In genomic region chr4:65589780-65590179, GRCm38 (mm10) we compare ENCODE assay signal across 9 mouse cellular contexts. TPM values are rescaled to one million over a fixed set of nuclear protein-coding genes. Genes with fewer than 3 reads are reported as not detected.
DNase-seq lines count a peak whose midpoint lies in the region; ATAC-seq and TF ChIP-seq lines count a peak whose summit lies in the region.
"Had no signal": no experiment of that assay in that cellular context is flagged by ENCODE, and none has a peak within 500 bp of the region (broad histone marks: within the 10 kb centered on the region; RNA-seq: fewer than 3 reads in every experiment).

No protein-coding gene starts in this region.

- no peaks in the 10 kb centered on the region for H3K27me3 ChIP-seq in heart, postnatal 0 days (ENCODE audit: control insufficient read depth, insufficient read depth, low read length)
- H3K27me3 ChIP-seq in limb, embryonic 10.5 days (ENCODE audit: low read depth, poor library complexity, severe bottlenecking): no peaks in the 10 kb centered on the region
- H3K27me3 ChIP-seq in neural tube, embryonic 11.5 days (ENCODE audit: control insufficient read depth, insufficient read depth, low read length): no peaks in the 10 kb centered on the region
- H3K27me3 ChIP-seq: heart, embryonic 13.5 days had no signal

- DNase-seq in adrenal gland, postnatal 14 days: peak; percentile 38
- DNase-seq in adrenal gland, postnatal 25 days: no peak
- DNase-seq in 3T3-L1 (ENCODE audit: low read depth, low spot score): peak; percentile 86
- peak; percentile 50 to 73 for DNase-seq in cerebellum, postnatal 14 days
- DNase-seq in heart, postnatal 0 days (ENCODE audit: low spot score): peak; percentile 75
- peak; percentile 55 for DNase-seq in limb, embryonic 10.5 days (ENCODE audit: low spot score)
- peak; percentile 58 for DNase-seq in neural tube, embryonic 11.5 days (ENCODE audit: low spot score)
- DNase-seq in frontal cortex, postnatal 10 days (ENCODE audit: low spot score in 2 of 2): no peak

- TF ChIP-seq CTCF in heart, postnatal 0 days (IDR thresholded peaks at IDR 0.05; ENCODE audit: low read depth): peak; percentile 83

- ATAC-seq in heart, postnatal 0 days (ENCODE audit: insufficient read depth, low read depth): peak; percentile 44; the same call in 1 of the 2 replicates
- peak; percentile 67; the same call in 1 of the 2 replicates for ATAC-seq in neural tube, embryonic 11.5 days (ENCODE audit: insufficient read depth, low FRiP score, low TSS enrichment)

- no peak for TF ChIP-seq EP300 in heart, postnatal 0 days (IDR thresholded peaks at IDR 0.05; ENCODE audit: low read depth)

- H3K9me3 ChIP-seq in heart, postnatal 0 days (replicated peaks; ENCODE audit: control insufficient read depth, low read length): no peaks in the 10 kb centered on the region
- H3K9me3 ChIP-seq in limb, embryonic 10.5 days (replicated peaks): no peaks in the 10 kb centered on the region
- no peaks in the 10 kb centered on the region for H3K9me3 ChIP-seq in neural tube, embryonic 11.5 days (ENCODE audit: control insufficient read depth, low read length)
- H3K9me3 ChIP-seq: heart, embryonic 13.5 days had no signal

- H3K9ac ChIP-seq in heart, postnatal 0 days (replicated peaks; ENCODE audit: low read depth, low read length): no peak overlapping the region
- H3K9ac ChIP-seq in neural tube, embryonic 11.5 days (ENCODE audit: low read length): no peak overlapping the region
- H3K9ac ChIP-seq: heart, embryonic 13.5 days had no signal

- no peak overlapping the region for H3K4me3 ChIP-seq in heart, postnatal 0 days (ENCODE audit: low read depth, low read length)
- H3K4me3 ChIP-seq in limb, embryonic 10.5 days: no peak overlapping the region
- no peak overlapping the region for H3K4me3 ChIP-seq in neural tube, embryonic 11.5 days (ENCODE audit: low read depth, low read length)
- H3K4me3 ChIP-seq: heart, embryonic 13.5 days had no signal

- peaks cover 3% of the 10 kb centered on the region; the same call in 1 of the 2 replicates for H3K4me1 ChIP-seq in heart, postnatal 0 days (ENCODE audit: control insufficient read depth, insufficient read depth)
- peaks cover 5% of the 10 kb centered on the region; the same call in 1 of the 2 replicates for H3K4me1 ChIP-seq in limb, embryonic 10.5 days
- H3K4me1 ChIP-seq in neural tube, embryonic 11.5 days (ENCODE audit: control insufficient read depth, insufficient read depth, low read length): no peaks in the 10 kb centered on the region

- H3K27ac ChIP-seq in heart, postnatal 0 days (ENCODE audit: low read depth): no peak overlapping the region
- no peak overlapping the region for H3K27ac ChIP-seq in limb, embryonic 10.5 days
- H3K27ac ChIP-seq in neural tube, embryonic 11.5 days (ENCODE audit: low read depth, low read length): no peak overlapping the region
- H3K27ac ChIP-seq: heart, embryonic 13.5 days had no signal

- no peaks in the 10 kb centered on the region for H3K36me3 ChIP-seq in heart, postnatal 0 days (replicated peaks; ENCODE audit: control insufficient read depth, insufficient read depth, low read length)
- H3K36me3 ChIP-seq in limb, embryonic 10.5 days: no peaks in the 10 kb centered on the region
- no peaks in the 10 kb centered on the region for H3K36me3 ChIP-seq in neural tube, embryonic 11.5 days (ENCODE audit: control insufficient read depth, insufficient read depth, low read length)
- H3K36me3 ChIP-seq: heart, embryonic 13.5 days had no signal

- no peak overlapping the region for H3K4me2 ChIP-seq in heart, postnatal 0 days (ENCODE audit: low read depth, low read length)
- H3K4me2 ChIP-seq in neural tube, embryonic 11.5 days (ENCODE audit: low read depth): no peak overlapping the region
- H3K4me2 ChIP-seq: heart, embryonic 13.5 days had no signal

RNA-seq across cellular contexts. Expression of gene Trim32, which starts 15.0 kb away (rescaled TPM):
- total RNA-seq in adrenal gland, postnatal 14 days (2021): 21.4 and 25.5 TPM in 2 replicates
- total RNA-seq in adrenal gland, postnatal 25 days (2021): 25.0 and 34.5 TPM in 2 replicates
- 29.0 and 40.0 TPM in 2 replicates for total RNA-seq in heart, postnatal 0 days (2014; rRNA removed; ENCODE audit: low replicate concordance)
- 15.0 and 16.2 TPM in 2 replicates for polyA plus RNA-seq in heart, postnatal 0 days (2015; fragmentation: Nextera tagmentation; extraction: Ambion mirVana)
- 61.3 and 64.1 TPM in 2 replicates for polyA plus RNA-seq in limb, embryonic 10.5 days (2016; fragmentation: Nextera tagmentation; extraction: Ambion mirVana)
- polyA plus RNA-seq in neural tube, embryonic 11.5 days (2014; fragmentation: Nextera tagmentation; extraction: Ambion mirVana): 75.4 and 76.9 TPM in 2 replicates

Comparison
In these comparisons a context has a peak if more than half of its experiments do, and no peak if none do; other contexts are left out.
1. DNase-seq: peak in adrenal gland, postnatal 14 days (single experiment), 3T3-L1 (single experiment), cerebellum, postnatal 14 days (2 of 2), heart, postnatal 0 days (single experiment), limb, embryonic 10.5 days (single experiment) and neural tube, embryonic 11.5 days (single experiment); none in adrenal gland, postnatal 25 days (single experiment) and frontal cortex, postnatal 10 days (0 of 2).